Mouse (Mus musculus) neural tube, embryonic 10.5 days (tissue): ENCODE results near the gene Smpdl3b.
"Not testable (repeated sequence)": the region's sequence is repeated elsewhere in the genome, so short reads cannot be mapped to it uniquely, and the experiment has no call there.

ENCODE experiments used
- DNase-seq: peaks from one replicate; pipeline ENCODE4 v3.0.0-alpha.2; 2017; ENCODE audit warnings: low spot score; ENCODE audit errors: extremely low spot score

The Smpdl3b gene

GRCm38 (mm10) chr4:132756974-132757373 is at the start of gene Smpdl3b:
Smpdl3b (minus strand) TSS chr4:132757252.
- peak; percentile 79 for DNase-seq

GRCm38 (mm10) chr4:132806620-132807191 is 49.7 kb upstream of the Smpdl3b start:
- DNase-seq: no peak

GRCm38 (mm10) chr4:132805599-132806197 is 48.6 kb upstream of the Smpdl3b start:
- no peak for DNase-seq

GRCm38 (mm10) chr4:132805146-132805545 is 48.1 kb upstream of the Smpdl3b start:
- DNase-seq: no peak

- no peak for DNase-seq
These were observed 47.3 kb upstream of the Smpdl3b start for GRCm38 (mm10) chr4:132804331-132804730.

- no peak for DNase-seq
These were observed 46.8 kb upstream of the Smpdl3b start for GRCm38 (mm10) chr4:132803876-132804275.

GRCm38 (mm10) chr4:132803212-132803611 is 46.2 kb upstream of the Smpdl3b start:
- no peak for DNase-seq

- no peak for DNase-seq
These were observed 45.2 kb upstream of the Smpdl3b start for GRCm38 (mm10) chr4:132802171-132802637.

- DNase-seq: no peak
These were observed 44.4 kb upstream of the Smpdl3b start for GRCm38 (mm10) chr4:132801176-132802077.

GRCm38 (mm10) chr4:132799845-132800244 is 42.8 kb upstream of the Smpdl3b start:
- DNase-seq: no peak

GRCm38 (mm10) chr4:132798666-132799065 is 41.6 kb upstream of the Smpdl3b start:
- not testable (repeated sequence) for DNase-seq

- DNase-seq: no peak
These were observed 41.0 kb upstream of the Smpdl3b start for GRCm38 (mm10) chr4:132798028-132798427.

GRCm38 (mm10) chr4:132797461-132797860 is 40.4 kb upstream of the Smpdl3b start:
- no peak for DNase-seq

GRCm38 (mm10) chr4:132796196-132796886 is 39.3 kb upstream of the Smpdl3b start, which contains the start of gene Themis2:
Themis2 (minus strand) TSS chr4:132796387.
- peak; percentile 67 for DNase-seq

GRCm38 (mm10) chr4:132795171-132795570 is 38.1 kb upstream of the Smpdl3b start:
- DNase-seq: no peak

GRCm38 (mm10) chr4:132794760-132795159 is 37.7 kb upstream of the Smpdl3b start:
- no peak for DNase-seq

- no peak for DNase-seq
These were observed 37.0 kb upstream of the Smpdl3b start for GRCm38 (mm10) chr4:132794028-132794427.

- not testable (repeated sequence) for DNase-seq
These were observed 36.4 kb upstream of the Smpdl3b start for GRCm38 (mm10) chr4:132793322-132794004.

GRCm38 (mm10) chr4:132789731-132790130 is 32.7 kb upstream of the Smpdl3b start:
- DNase-seq: no peak

GRCm38 (mm10) chr4:132785228-132785627 is 28.2 kb upstream of the Smpdl3b start:
- DNase-seq: no peak

GRCm38 (mm10) chr4:132783732-132784131 is 26.7 kb upstream of the Smpdl3b start:
- no peak for DNase-seq
